Mouse (Mus musculus): ENCODE measurements around the gene Ly6g6d.

The Ly6g6d gene

GRCm38 (mm10) chr17:35070556-35071229 is 7.2 kb downstream of the Ly6g6d start:
- no peak for DNase-seq (ENCODE audit: low read depth, low spot score)

GRCm38 (mm10) chr17:35068213-35068914 is 9.5 kb downstream of the Ly6g6d start:
- DNase-seq (ENCODE audit: low read depth, low spot score): peak; percentile 43

- no peak for DNase-seq (ENCODE audit: low read depth, low spot score)
These were observed 11.8 kb downstream of the Ly6g6d start, which contains the start of gene Mpig6b for GRCm38 (mm10) chr17:35066084-35066483. Mpig6b (minus strand) TSS chr17:35066184.

- no peak for DNase-seq (ENCODE audit: low read depth, low spot score)
These were observed 12.6 kb downstream of the Ly6g6d start, which contains the start of gene Ly6g6c for GRCm38 (mm10) chr17:35064951-35065947. Ly6g6c (plus strand) TSS chr17:35065388.

- no peak for DNase-seq (ENCODE audit: low read depth, low spot score)
These were observed 13.4 kb downstream of the Ly6g6d start for GRCm38 (mm10) chr17:35064378-35064877.

- DNase-seq (ENCODE audit: low read depth, low spot score): peak; percentile 44
These were observed 14.4 kb downstream of the Ly6g6d start for GRCm38 (mm10) chr17:35063466-35063865.

GRCm38 (mm10) chr17:35061299-35061698 is 16.6 kb downstream of the Ly6g6d start:
- no peak for DNase-seq (ENCODE audit: low read depth, low spot score)

GRCm38 (mm10) chr17:35060737-35061297 is 17.0 kb downstream of the Ly6g6d start:
- peak; percentile 48 for DNase-seq (ENCODE audit: low read depth, low spot score)

GRCm38 (mm10) chr17:35060071-35060470 is 17.8 kb downstream of the Ly6g6d start:
- no peak for DNase-seq (ENCODE audit: low read depth, low spot score)

GRCm38 (mm10) chr17:35058911-35059892 is 18.7 kb downstream of the Ly6g6d start, which contains the start of gene Ddah2:
Ddah2 (plus strand) TSS chr17:35059035.
- DNase-seq (ENCODE audit: low read depth, low spot score): peak; percentile 89

GRCm38 (mm10) chr17:35058316-35058715 is 19.5 kb downstream of the Ly6g6d start:
- no peak for DNase-seq (ENCODE audit: low read depth, low spot score)

GRCm38 (mm10) chr17:35057090-35057489 is 20.8 kb downstream of the Ly6g6d start:
- DNase-seq (ENCODE audit: low read depth, low spot score): no peak

GRCm38 (mm10) chr17:35055691-35056495 is 22.0 kb downstream of the Ly6g6d start:
- no peak for DNase-seq (ENCODE audit: low read depth, low spot score)

- no peak for DNase-seq (ENCODE audit: low read depth, low spot score)
These were observed 25.5 kb downstream of the Ly6g6d start for GRCm38 (mm10) chr17:35052271-35052798.

GRCm38 (mm10) chr17:35051156-35052086 is 26.4 kb downstream of the Ly6g6d start:
- peak; percentile 94 for DNase-seq (ENCODE audit: low read depth, low spot score)

- DNase-seq (ENCODE audit: low read depth, low spot score): peak; percentile 87
These were observed 27.6 kb downstream of the Ly6g6d start for GRCm38 (mm10) chr17:35050126-35050750.

GRCm38 (mm10) chr17:35049561-35050016 is 28.3 kb downstream of the Ly6g6d start, which contains the start of gene Clic1:
Clic1 (plus strand) TSS chr17:35049966.
- DNase-seq (ENCODE audit: low read depth, low spot score): peak; percentile 85

Measured in 3T3-L1 (cell line).